Mouse (Mus musculus): ENCODE measurements around the gene Nedd4. TPM values are rescaled to one million over a fixed set of nuclear protein-coding genes. Genes with fewer than 3 reads are reported as not detected.
A peak's percentile ranks its signal among the peaks of the same experiment; 100 is the strongest.

The Nedd4 gene
- polyA plus RNA-seq, 1 experiment: 1,364 TPM

DNA sequence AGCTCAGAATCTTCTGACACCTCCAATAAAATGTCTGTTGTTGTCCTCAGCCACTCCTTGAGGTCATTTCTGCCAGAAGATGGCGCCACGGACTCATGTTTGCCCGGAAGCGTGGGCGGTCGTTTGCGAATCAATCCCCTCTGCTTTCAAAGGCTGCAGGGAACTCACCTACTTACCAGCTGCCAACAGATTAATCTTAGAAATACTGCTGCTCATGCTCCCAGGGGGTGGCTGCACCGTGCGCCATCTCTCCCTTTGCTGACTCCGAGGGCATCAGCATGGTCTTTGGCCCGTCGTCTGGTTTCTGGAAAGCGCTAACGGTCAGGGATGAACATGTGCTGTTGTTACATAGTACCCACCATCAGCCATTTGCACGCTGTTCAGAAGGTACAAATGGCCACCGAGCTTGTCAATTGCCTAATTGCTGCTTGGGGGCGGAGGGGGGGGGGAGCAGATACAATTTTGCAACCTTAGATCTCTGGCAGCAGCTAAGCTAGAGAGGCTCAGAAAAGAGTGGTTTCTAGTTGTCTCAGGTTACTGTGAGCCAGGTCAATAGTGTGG is 104.7 kb downstream of the Nedd4 start:
- no peak for TF ChIP-seq POLR2A (IDR thresholded peaks at IDR 0.05; ENCODE audit: low read depth, low read length)
- TF ChIP-seq CTCF (IDR thresholded peaks at IDR 0.05; ENCODE audit: borderline replicate concordance, insufficient read depth, low read length): peak; percentile 77
- Histone ChIP-seq H3K4me3 (ENCODE audit: insufficient read depth, low read length) (peak overlapping the region; percentile 20), H3K4me1 (ENCODE audit: control insufficient read depth, insufficient read depth, low read length) (no peaks in the 10 kb centered on the region), H3K27ac (ENCODE audit: insufficient read depth, low read length) (no peak overlapping the region)

DNA sequence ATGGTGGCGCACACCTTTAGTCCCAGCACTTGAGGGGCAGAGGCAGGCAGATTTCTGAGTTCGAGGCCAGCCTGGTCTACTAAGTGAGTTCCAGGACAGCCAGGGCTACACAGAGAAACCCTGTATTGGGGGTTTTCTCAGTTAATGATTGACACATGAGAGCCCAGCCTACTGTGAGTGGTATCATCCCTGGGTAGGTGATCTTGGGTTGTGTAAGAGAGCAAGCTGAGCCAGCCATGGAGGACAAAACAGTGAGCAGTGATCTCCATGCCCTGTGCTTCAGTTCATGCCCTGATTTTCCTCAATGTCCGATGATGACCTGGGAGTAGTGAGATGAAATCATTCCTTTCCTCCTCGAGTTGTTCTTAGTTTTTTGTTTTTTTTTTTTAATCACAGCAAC is 112.9 kb downstream of the Nedd4 start:
- no peak overlapping the region for H3K4me3 ChIP-seq (ENCODE audit: insufficient read depth, low read length)
- H3K27ac ChIP-seq (ENCODE audit: insufficient read depth, low read length): no peak overlapping the region
- TF ChIP-seq CTCF (IDR thresholded peaks at IDR 0.05; ENCODE audit: borderline replicate concordance, insufficient read depth, low read length) (no peak), POLR2A (IDR thresholded peaks at IDR 0.05; ENCODE audit: low read depth, low read length) (no peak)
- H3K4me1 ChIP-seq (ENCODE audit: control insufficient read depth, insufficient read depth, low read length): no peaks in the 10 kb centered on the region

DNA sequence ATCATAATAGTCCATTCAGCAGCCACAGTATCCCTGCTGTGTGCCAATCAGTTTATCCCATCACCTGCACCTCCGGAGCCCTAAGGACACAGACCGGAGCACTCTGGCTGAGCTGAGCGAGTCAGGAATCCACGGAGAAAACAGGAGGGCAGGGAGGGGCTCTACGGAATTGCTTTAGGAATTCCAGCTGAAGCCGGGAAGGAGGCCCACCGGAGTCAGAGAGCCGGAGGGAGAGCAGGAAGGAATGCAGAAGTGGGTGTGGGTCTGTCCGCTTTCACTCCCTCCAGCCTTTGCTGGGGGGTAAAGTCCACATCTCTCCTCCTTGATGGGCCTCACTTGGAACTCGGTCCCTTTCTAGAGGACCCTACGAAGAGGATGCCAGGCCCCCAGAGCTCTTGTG is 116.9 kb downstream of the Nedd4 start:
- no peak for TF ChIP-seq CTCF (IDR thresholded peaks at IDR 0.05; ENCODE audit: borderline replicate concordance, insufficient read depth, low read length)
- TF ChIP-seq POLR2A (IDR thresholded peaks at IDR 0.05; ENCODE audit: low read depth, low read length): no peak
- no peak overlapping the region for H3K27ac ChIP-seq (ENCODE audit: insufficient read depth, low read length)

DNA sequence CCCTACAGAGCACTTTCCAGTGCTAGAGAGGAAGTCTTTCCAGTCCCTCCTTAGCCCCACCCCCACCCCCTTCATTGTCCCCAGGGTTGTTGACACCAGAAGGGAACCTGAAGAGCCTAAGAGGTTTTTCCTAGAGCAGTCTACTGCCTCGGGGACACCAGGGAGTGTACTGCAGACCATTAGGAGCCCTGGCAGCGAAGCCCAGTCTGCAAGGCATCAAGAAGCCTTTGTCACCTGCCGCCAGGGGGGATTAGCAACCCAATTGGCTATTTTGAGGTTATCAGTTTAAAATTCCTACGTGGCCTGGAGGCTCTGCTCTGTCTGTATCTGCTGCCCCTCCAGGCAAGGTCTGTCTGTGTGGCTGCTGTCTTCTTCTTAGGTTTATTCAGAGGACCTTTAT is 117.6 kb downstream of the Nedd4 start:
- Histone ChIP-seq H3K4me3 (ENCODE audit: insufficient read depth, low read length) (no peak overlapping the region), H3K27ac (ENCODE audit: insufficient read depth, low read length) (no peak overlapping the region), H3K4me1 (ENCODE audit: control insufficient read depth, insufficient read depth, low read length) (no peaks in the 10 kb centered on the region)
- TF ChIP-seq CTCF (IDR thresholded peaks at IDR 0.05; ENCODE audit: borderline replicate concordance, insufficient read depth, low read length) (no peak), POLR2A (IDR thresholded peaks at IDR 0.05; ENCODE audit: low read depth, low read length) (no peak)

More for the DNA sequence above, 116.9 kb downstream of the Nedd4 start:
- Histone ChIP-seq H3K4me1 (ENCODE audit: control insufficient read depth, insufficient read depth, low read length) (no peaks in the 10 kb centered on the region), H3K4me3 (ENCODE audit: insufficient read depth, low read length) (no peak overlapping the region)

DNA sequence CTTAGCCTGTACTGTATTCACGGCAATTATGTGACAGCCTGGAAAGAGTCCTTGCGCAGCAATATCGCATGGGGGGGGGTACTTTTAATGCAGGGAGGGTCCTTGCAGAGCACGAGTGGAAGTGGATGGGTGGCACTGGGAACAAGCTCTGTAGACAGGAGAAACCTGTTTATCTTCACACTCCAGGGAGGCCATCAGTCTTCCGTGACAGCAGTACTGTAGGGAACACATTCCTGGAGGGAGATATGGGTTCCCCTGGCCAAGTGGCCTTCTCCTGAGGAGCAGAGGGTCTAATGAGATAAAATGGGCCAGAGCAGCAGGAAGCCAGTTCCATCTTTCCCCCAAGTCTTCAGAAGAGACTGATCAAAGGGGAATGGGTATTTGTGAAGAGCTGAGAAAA is 118.5 kb downstream of the Nedd4 start:
- no peak overlapping the region for H3K27ac ChIP-seq (ENCODE audit: insufficient read depth, low read length)
- TF ChIP-seq CTCF (IDR thresholded peaks at IDR 0.05; ENCODE audit: borderline replicate concordance, insufficient read depth, low read length): no peak
- TF ChIP-seq POLR2A (IDR thresholded peaks at IDR 0.05; ENCODE audit: low read depth, low read length): no peak
- no peaks in the 10 kb centered on the region for H3K4me1 ChIP-seq (ENCODE audit: control insufficient read depth, insufficient read depth, low read length)
- H3K4me3 ChIP-seq (ENCODE audit: insufficient read depth, low read length): no peak overlapping the region

DNA sequence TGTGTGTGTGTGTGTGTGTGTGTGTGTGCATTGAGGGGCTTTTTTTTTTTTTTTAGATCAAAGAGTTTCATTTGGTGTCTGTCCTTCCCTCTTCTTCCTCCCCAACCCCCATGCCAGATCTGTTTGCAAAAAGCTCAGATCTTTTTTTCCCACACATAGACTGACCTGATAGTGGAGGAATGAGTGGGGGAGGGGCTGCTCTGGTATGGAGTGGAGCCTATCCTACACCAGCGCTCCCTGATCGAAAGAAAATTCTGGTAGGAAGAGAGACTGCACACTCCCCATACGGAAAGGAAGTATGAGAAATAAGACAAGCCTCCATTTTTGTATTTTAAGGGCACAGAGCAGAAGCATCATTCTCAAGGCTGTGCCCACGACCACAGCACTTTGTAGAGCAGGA is 119.3 kb downstream of the Nedd4 start:
- Histone ChIP-seq H3K27ac (ENCODE audit: insufficient read depth, low read length) (no peak overlapping the region), H3K4me1 (ENCODE audit: control insufficient read depth, insufficient read depth, low read length) (no peaks in the 10 kb centered on the region), H3K4me3 (ENCODE audit: insufficient read depth, low read length) (no peak overlapping the region)
- TF ChIP-seq CTCF (IDR thresholded peaks at IDR 0.05; ENCODE audit: borderline replicate concordance, insufficient read depth, low read length) (no peak), POLR2A (IDR thresholded peaks at IDR 0.05; ENCODE audit: low read depth, low read length) (no peak)

DNA sequence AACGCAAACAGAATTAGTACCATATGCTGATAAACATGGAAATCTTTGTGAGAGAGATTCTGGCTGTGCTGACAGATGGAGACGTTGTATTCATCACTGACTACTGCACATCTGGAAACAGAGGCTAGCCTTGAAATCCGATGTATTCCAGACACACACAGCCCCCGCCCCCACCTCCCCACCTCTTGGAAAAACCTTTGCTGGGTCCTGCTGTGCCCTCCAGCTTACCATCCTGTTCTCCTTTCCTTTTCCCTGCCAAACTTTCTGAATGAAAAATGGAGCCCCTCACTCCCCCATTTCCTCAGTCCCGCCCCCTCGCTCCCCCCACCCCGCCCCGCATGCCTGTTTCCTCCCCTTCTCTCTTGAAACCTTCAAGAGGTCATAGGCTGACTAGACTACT is 120.0 kb downstream of the Nedd4 start:
- no peak overlapping the region for H3K4me3 ChIP-seq (ENCODE audit: insufficient read depth, low read length)
- H3K4me1 ChIP-seq (ENCODE audit: control insufficient read depth, insufficient read depth, low read length): no peaks in the 10 kb centered on the region
- H3K27ac ChIP-seq (ENCODE audit: insufficient read depth, low read length): no peak overlapping the region
- TF ChIP-seq POLR2A (IDR thresholded peaks at IDR 0.05; ENCODE audit: low read depth, low read length): no peak

DNA sequence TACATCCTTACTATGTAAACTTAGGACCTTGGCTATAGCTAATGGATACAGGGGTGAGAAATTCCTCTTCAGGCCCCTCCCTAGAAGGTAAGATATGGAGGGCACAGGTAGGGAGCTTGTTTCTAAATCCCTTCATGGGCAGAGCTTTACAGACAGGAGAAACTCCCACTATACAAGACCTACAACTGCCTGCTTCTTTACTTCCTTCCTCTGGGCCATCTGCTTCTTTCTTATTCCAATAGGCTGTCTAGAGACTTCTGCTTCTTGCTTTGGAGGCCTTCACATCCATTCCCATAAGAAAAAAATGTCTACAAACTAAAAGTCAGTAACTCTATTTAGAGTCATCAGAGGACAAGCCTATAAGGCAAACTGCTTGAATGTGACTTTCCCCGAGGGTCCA is 125.6 kb downstream of the Nedd4 start:
- TF ChIP-seq CTCF (IDR thresholded peaks at IDR 0.05; ENCODE audit: borderline replicate concordance, insufficient read depth, low read length) (no peak), POLR2A (IDR thresholded peaks at IDR 0.05; ENCODE audit: low read depth, low read length) (no peak)
- Histone ChIP-seq H3K4me1 (ENCODE audit: control insufficient read depth, insufficient read depth, low read length) (peaks cover 8% of the 10 kb centered on the region), H3K27ac (ENCODE audit: insufficient read depth, low read length) (no peak overlapping the region), H3K4me3 (ENCODE audit: insufficient read depth, low read length) (no peak overlapping the region)

DNA sequence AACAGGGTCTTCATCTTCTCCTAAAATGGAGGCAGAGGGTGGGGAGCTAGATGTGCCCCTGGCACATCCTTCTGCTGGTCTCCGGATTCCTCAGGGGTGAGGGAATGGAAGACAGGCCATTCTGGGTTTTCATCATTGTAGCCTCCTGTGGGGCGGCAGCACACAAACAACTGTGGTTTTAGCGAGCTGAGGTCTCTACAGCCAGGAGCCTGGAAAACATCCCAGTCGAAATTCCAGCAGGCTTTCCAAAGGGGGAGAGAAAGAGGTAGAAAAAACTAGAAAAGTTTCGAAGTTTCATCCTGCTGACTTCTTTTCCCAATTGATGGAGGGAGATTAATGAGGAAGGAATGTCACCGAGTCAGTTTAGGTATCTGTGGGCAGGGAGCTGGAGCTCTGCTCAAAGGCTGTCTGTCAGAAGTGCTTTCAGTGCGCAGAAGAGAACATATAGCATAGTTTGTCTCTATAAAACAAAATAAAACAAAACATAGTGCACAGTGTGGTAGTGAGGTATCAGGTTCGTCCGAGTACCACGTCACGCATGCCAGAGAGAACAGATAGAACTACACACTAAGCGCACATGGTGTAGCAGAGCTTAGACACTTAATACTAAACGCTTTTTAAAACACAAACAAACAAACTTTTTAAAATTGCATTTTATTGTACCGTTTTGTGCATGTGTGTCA is 128.5 kb downstream of the Nedd4 start:
- H3K4me1 ChIP-seq (ENCODE audit: control insufficient read depth, insufficient read depth, low read length): peaks cover 8% of the 10 kb centered on the region
- H3K4me3 ChIP-seq (ENCODE audit: insufficient read depth, low read length): no peak overlapping the region
- TF ChIP-seq CTCF (IDR thresholded peaks at IDR 0.05; ENCODE audit: borderline replicate concordance, insufficient read depth, low read length) (no peak), POLR2A (IDR thresholded peaks at IDR 0.05; ENCODE audit: low read depth, low read length) (peak; percentile 27; the same call in 1 of the 2 replicates)
- peak overlapping the region; percentile 82 for H3K27ac ChIP-seq (ENCODE audit: insufficient read depth, low read length)

DNA sequence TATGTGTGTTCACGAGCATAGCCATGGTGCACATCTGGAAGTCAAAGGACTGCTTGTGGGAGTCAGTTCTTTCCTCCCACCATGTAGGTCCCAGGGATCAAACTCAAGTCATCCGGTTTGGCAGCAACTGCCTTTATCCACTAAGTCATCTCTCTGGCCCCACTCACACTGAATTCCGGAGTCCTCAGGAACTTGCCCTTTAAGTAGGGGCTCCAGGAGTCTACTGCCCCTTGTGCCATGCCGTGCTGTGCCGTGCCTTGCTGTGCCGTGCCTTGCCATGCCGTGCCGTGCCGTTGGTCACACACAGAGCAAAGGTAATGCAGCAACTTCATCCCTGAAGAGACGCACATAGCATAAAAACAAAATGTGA is 129.1 kb downstream of the Nedd4 start:
- H3K4me3 ChIP-seq (ENCODE audit: insufficient read depth, low read length): no peak overlapping the region
- peaks cover 8% of the 10 kb centered on the region for H3K4me1 ChIP-seq (ENCODE audit: control insufficient read depth, insufficient read depth, low read length)
- peak overlapping the region; percentile 69 for H3K27ac ChIP-seq (ENCODE audit: insufficient read depth, low read length)
- TF ChIP-seq CTCF (IDR thresholded peaks at IDR 0.05; ENCODE audit: borderline replicate concordance, insufficient read depth, low read length) (no peak; the same call in 1 of the 2 replicates), POLR2A (IDR thresholded peaks at IDR 0.05; ENCODE audit: low read depth, low read length) (no peak)
